Mouse (Mus musculus) megakaryocyte, embryonic 14.5 days (primary cell): ENCODE measurements around the gene Mboat2.

Experiments
- FLI1 ChIP-seq: IDR thresholded peaks from 2 replicates; pipeline ENCODE4 v1.6.1; 2012; ENCODE audit warnings: low read length, inconsistent platforms, mixed read lengths
- GATA1 ChIP-seq: IDR thresholded peaks from 3 replicates; pipeline ENCODE4 v1.6.1; 2012; ENCODE audit warnings: mixed read lengths, low read length, inconsistent platforms, borderline replicate concordance

DNA sequence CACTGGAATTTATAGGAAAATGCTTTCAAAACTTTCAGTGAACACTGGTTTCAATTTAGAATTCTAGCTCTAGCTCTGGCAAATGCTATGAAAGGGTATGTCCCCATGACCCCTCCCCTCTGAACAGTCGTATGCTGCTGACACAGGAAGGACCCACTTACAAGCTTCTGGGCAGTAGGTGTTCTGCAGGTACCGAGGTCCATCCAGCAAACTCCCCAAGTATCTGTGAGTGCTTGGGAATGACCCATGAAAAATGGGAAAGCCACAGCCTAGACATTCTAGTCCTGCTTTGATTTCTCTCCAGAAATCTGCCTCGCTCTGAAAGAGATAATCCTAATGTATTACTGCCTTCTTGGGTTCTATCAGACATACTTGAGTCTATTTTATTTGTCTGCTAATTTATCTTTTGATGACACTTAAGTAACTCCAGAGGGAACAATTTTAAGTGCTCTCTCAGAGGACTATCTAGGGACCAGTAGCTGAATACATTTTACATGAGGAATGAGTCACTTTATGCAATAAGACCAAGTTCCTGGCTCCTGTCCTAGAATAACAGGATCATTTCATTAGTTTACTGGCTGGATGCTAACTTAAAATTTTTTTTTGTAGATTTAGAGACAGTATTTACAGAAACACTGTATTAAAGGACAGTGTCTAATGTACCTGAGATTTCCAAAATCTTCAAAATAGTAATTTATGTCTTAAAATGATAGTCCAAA, 6.9 kb upstream of the Mboat2 start:
- TF ChIP-seq GATA1 = no peak
- no peak for TF ChIP-seq FLI1
